Mouse (Mus musculus): ENCODE data around the gene Il11ra2. TPM values are rescaled to one million over a fixed set of nuclear protein-coding genes. Genes with fewer than 3 reads are reported as not detected.
"Not testable (repeated sequence)": the region's sequence is repeated elsewhere in the genome, so short reads cannot be mapped to it uniquely, and the experiment has no call there.

The Il11ra2 gene
- polyA plus RNA-seq, 2 experiments = not detected

DNA sequence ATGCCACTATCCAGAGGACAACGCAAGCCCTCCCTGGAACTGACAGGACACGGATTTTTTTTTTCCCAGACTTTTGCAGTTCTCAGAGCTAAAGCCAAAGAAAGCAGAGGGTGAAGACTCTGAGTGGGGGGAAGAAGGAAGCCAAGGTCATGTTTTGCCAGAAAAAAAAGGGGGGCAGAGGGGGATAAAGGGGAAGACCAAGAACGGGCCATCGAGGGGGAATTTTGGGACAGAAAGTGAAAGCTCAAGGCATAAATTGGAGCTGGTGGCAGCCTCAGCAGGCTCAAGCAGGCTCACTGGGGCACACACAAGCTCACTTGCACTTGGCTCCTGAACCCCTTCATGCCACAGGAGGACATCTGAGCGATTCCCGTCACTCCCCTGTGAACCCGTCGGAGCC is 32.3 kb downstream of the Il11ra2 start, which contains the start of gene Gm2564:
Gene Gm2564, plus strand, starts transcription at position 301 of the 400 bp plus-strand sequence.
- not testable (repeated sequence) for H3K9me3 ChIP-seq (ENCODE audit: control insufficient read depth, low read length); H3K36me3 ChIP-seq (replicated peaks; ENCODE audit: control insufficient read depth, insufficient read depth, low read depth); H3K4me1 ChIP-seq (replicated peaks; ENCODE audit: control insufficient read depth in 2 of 2, insufficient read depth in 2 of 2, low read length in 1 of 2); ATAC-seq (ENCODE audit: insufficient read depth); DNase-seq (ENCODE audit: low read depth in 3 of 3, low spot score in 3 of 3); H3K4me3 ChIP-seq (ENCODE audit: insufficient read depth in 1 of 2, low read depth in 2 of 2, low read length in 2 of 2); H3K4me2 ChIP-seq (ENCODE audit: low read depth); H3K27me3 ChIP-seq (ENCODE audit: control insufficient read depth, insufficient read depth, low read length); H3K27ac ChIP-seq; H3K9ac ChIP-seq (replicated peaks)
- WGBS (ENCODE audit: insufficient replicate concordance) = no CpG with 5 or more reads among the region's 8 CpGs

DNA sequence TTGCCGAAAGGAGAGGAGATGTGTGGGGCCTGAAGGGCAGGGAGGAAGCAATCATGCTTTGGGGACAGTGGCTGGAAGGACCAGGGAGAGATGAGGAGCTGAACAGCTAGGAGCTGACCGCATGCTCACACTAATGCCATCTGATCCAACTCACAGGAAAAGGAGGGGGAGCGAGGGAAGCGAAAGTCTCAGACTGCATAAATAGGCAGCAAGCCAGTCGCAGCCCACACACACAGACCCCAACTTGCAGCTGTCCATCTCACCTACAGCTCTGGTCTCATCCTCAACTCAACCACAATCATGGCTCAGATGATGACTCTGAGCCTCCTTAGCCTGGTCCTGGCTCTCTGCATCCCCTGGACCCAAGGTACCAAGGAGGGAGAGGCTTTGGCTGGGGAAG is 49.8 kb downstream of the Il11ra2 start, which contains the start of gene Gm10591:
Gene Gm10591, plus strand, starts transcription at position 301 of the 400 bp plus-strand sequence.
- H3K36me3 ChIP-seq (replicated peaks; ENCODE audit: control insufficient read depth, insufficient read depth, low read depth); H3K4me3 ChIP-seq (ENCODE audit: insufficient read depth in 1 of 2, low read depth in 2 of 2, low read length in 2 of 2); ATAC-seq (ENCODE audit: insufficient read depth); H3K27ac ChIP-seq; H3K9ac ChIP-seq (replicated peaks); H3K27me3 ChIP-seq (ENCODE audit: control insufficient read depth, insufficient read depth, low read length); H3K4me1 ChIP-seq (replicated peaks; ENCODE audit: control insufficient read depth in 2 of 2, insufficient read depth in 2 of 2, low read length in 1 of 2); H3K4me2 ChIP-seq (ENCODE audit: low read depth); H3K9me3 ChIP-seq (ENCODE audit: control insufficient read depth, low read length); DNase-seq (ENCODE audit: low read depth in 3 of 3, low spot score in 3 of 3): not testable (repeated sequence)
- no CpG with 5 or more reads among the region's 5 CpGs for WGBS (ENCODE audit: insufficient replicate concordance)

Other genes starting within 250 kb of the Il11ra2 start
- gene Gm21586, start 222.5 kb downstream of the Il11ra2 start, polyA plus RNA-seq (2012; rRNA removed) = not detected in 2 replicates
- gene Gm21586, start 222.5 kb downstream of the Il11ra2 start, polyA plus RNA-seq (2014; fragmentation: Nextera tagmentation; extraction: Ambion mirVana) = not detected in 2 replicates
- gene Gm2163, start 195.1 kb downstream of the Il11ra2 start, polyA plus RNA-seq (2012; rRNA removed) = 0.02 and 0.03 TPM in 2 replicates
- gene Gm2163, start 195.1 kb downstream of the Il11ra2 start, polyA plus RNA-seq (2014; fragmentation: Nextera tagmentation; extraction: Ambion mirVana) = not detected in 2 replicates
- 0.02 TPM in 1 of 2 replicates, not detected in the other for gene Fam205a2, start 133.7 kb downstream of the Il11ra2 start, polyA plus RNA-seq (2012; rRNA removed)
- not detected in 2 replicates for gene Fam205a2, start 133.7 kb downstream of the Il11ra2 start, polyA plus RNA-seq (2014; fragmentation: Nextera tagmentation; extraction: Ambion mirVana)
- gene Gm10591, start 49.7 kb downstream of the Il11ra2 start, polyA plus RNA-seq (2012; rRNA removed) = not detected in 2 replicates
- not detected in 2 replicates for gene Gm10591, start 49.7 kb downstream of the Il11ra2 start, polyA plus RNA-seq (2014; fragmentation: Nextera tagmentation; extraction: Ambion mirVana)
- gene Gm2564, start 32.2 kb downstream of the Il11ra2 start, polyA plus RNA-seq (2012; rRNA removed) = not detected in 2 replicates
- not detected in 2 replicates for gene Gm2564, start 32.2 kb downstream of the Il11ra2 start, polyA plus RNA-seq (2014; fragmentation: Nextera tagmentation; extraction: Ambion mirVana)
- not detected in 2 replicates for gene Ccl27b, start 6.6 kb downstream of the Il11ra2 start, polyA plus RNA-seq (2012; rRNA removed)
- gene Ccl27b, start 6.6 kb downstream of the Il11ra2 start, polyA plus RNA-seq (2014; fragmentation: Nextera tagmentation; extraction: Ambion mirVana) = not detected in 2 replicates
- not detected in 2 replicates for gene 4930578G10Rik, start 73.7 kb upstream of the Il11ra2 start, polyA plus RNA-seq (2012; rRNA removed)
- gene 4930578G10Rik, start 73.7 kb upstream of the Il11ra2 start, polyA plus RNA-seq (2014; fragmentation: Nextera tagmentation; extraction: Ambion mirVana) = not detected in 2 replicates
- not detected in 2 replicates for gene Ccl19, start 94.7 kb upstream of the Il11ra2 start, polyA plus RNA-seq (2012; rRNA removed)
- gene Ccl19, start 94.7 kb upstream of the Il11ra2 start, polyA plus RNA-seq (2014; fragmentation: Nextera tagmentation; extraction: Ambion mirVana) = not detected in 2 replicates
- 0.10 and 0.14 TPM in 2 replicates for gene Ccl21a, start 112.1 kb upstream of the Il11ra2 start, polyA plus RNA-seq (2012; rRNA removed)
- gene Ccl21a, start 112.1 kb upstream of the Il11ra2 start, polyA plus RNA-seq (2014; fragmentation: Nextera tagmentation; extraction: Ambion mirVana) = not detected in 2 replicates
- 0.21 and 0.22 TPM in 2 replicates for gene Fam205a1, start 192.0 kb upstream of the Il11ra2 start, polyA plus RNA-seq (2012; rRNA removed)
- 0.04 and 0.28 TPM in 2 replicates for gene Fam205a1, start 192.0 kb upstream of the Il11ra2 start, polyA plus RNA-seq (2014; fragmentation: Nextera tagmentation; extraction: Ambion mirVana)
- 0.01 TPM in 1 of 2 replicates, not detected in the other for gene Gm12394, start 194.9 kb upstream of the Il11ra2 start, polyA plus RNA-seq (2012; rRNA removed)
- gene Gm12394, start 194.9 kb upstream of the Il11ra2 start, polyA plus RNA-seq (2014; fragmentation: Nextera tagmentation; extraction: Ambion mirVana) = 0.05 TPM in 1 of 2 replicates, not detected in the other
- gene Fam205c, start 212.3 kb upstream of the Il11ra2 start, polyA plus RNA-seq (2012; rRNA removed) = 0.06 and 0.07 TPM in 2 replicates
- gene Fam205c, start 212.3 kb upstream of the Il11ra2 start, polyA plus RNA-seq (2014; fragmentation: Nextera tagmentation; extraction: Ambion mirVana) = 0.15 and 0.30 TPM in 2 replicates